Mouse (Mus musculus) neural tube, embryonic 11.5 days (tissue): ENCODE measurements around the gene Kctd10. TPM values are rescaled to one million over a fixed set of nuclear protein-coding genes. Genes with fewer than 3 reads are reported as not detected.

ENCODE experiments used
- ATAC-seq: fragments of 200-750 bp; cut with Nextera tagmentation; 2 replicates; pipeline ENCODE4 v1.8.0; 2017; ENCODE audit warnings: moderate number of reproducible peaks, mild to moderate bottlenecking, moderate TSS enrichment, moderate library complexity; ENCODE audit not compliant: insufficient read depth, low FRiP score, low TSS enrichment
- DNase-seq: peaks from one replicate; pipeline ENCODE4 v3.0.0-alpha.2; 2015; ENCODE audit warnings: low spot score
- H3K27ac ChIP-seq: fragments of 300-500 bp; sonication (generic); 2 replicates; pipeline ENCODE4 v1.5.1; 2014; ENCODE audit warnings: low read depth, mild to moderate bottlenecking, low read length
- H3K27me3 ChIP-seq: fragments of 300-500 bp; sonication (generic); 2 replicates; pipeline ENCODE4 v1.6.1; 2014; ENCODE audit warnings: mild to moderate bottlenecking, low read length, mixed read lengths; ENCODE audit not compliant: control insufficient read depth, insufficient read depth
- H3K36me3 ChIP-seq: fragments of 300-500 bp; sonication (generic); 2 replicates; pipeline ENCODE4 v1.6.1; 2014; ENCODE audit warnings: mild to moderate bottlenecking, low read length, moderate library complexity, mixed read lengths; ENCODE audit not compliant: control insufficient read depth, insufficient read depth
- H3K4me1 ChIP-seq: fragments of 300-500 bp; sonication (generic); 2 replicates; pipeline ENCODE4 v1.6.1; 2014; ENCODE audit warnings: low read length, mixed read lengths; ENCODE audit not compliant: control insufficient read depth, insufficient read depth
- H3K4me2 ChIP-seq: fragments of 300-500 bp; sonication (generic); 2 replicates; pipeline ENCODE4 v1.6.1; 2014; ENCODE audit warnings: low read depth, mild to moderate bottlenecking, moderate library complexity
- H3K4me3 ChIP-seq: fragments of 300-500 bp; sonication (generic); 2 replicates; pipeline ENCODE4 v1.5.1; 2014; ENCODE audit warnings: low read depth, low read length
- H3K9ac ChIP-seq: fragments of 300-500 bp; sonication (generic); 2 replicates; pipeline ENCODE4 v1.6.1; 2014; ENCODE audit warnings: mild to moderate bottlenecking, low read length
- H3K9me3 ChIP-seq: fragments of 300-500 bp; sonication (generic); 2 replicates; pipeline ENCODE4 v1.6.1; 2016; ENCODE audit warnings: low read length; ENCODE audit not compliant: control insufficient read depth
- WGBS: fragments of 180-500 bp; shearing (Covaris S2); extraction: QIAGEN DNeasy Blood & Tissue Kit; methylation state at CpG from one replicate; pipeline ENCODE4 v1.1.7; 2014; 5-methylcytosine and 5-hydroxymethylcytosine counted together
- polyA plus RNA-seq: library from polyadenylated mRNA; unstranded; fragments of >200 nt; fragmentation: Nextera tagmentation; extraction: Ambion mirVana; gene quantifications from 2 replicates; pipeline ENCODE4 v1.2.1, GENCODE M21; 2014

Kctd10 gene
- polyA plus RNA-seq, 1 experiment from 2014 or later = 120 TPM

DNA sequence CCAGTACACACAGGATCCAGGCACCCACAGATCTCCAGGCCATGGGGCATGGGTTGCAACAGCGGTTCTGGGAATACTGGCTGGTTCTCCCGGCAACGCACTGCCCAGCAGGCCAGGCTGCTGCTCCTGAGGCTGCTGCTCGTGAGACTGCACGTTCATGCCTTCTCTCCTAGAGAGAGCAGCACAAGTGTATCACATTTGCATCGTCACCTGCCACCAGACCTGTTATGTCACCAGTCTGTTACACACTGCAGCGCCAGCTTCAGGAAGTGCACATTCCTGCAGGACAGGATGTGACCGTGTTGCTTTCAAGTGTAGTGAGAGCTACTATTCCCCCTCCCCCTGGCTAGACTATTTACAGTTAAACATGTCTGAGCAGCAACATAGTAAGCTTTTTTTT is 36.5 kb upstream of the Kctd10 start:
- Histone ChIP-seq H3K9me3 (no peaks in the 10 kb centered on the region), H3K36me3 (peaks cover 32% of the 10 kb centered on the region), H3K9ac (no peak overlapping the region), H3K4me3 (no peak overlapping the region), H3K4me2 (no peak overlapping the region), H3K27me3 (no peaks in the 10 kb centered on the region), H3K4me1 (no peaks in the 10 kb centered on the region), H3K27ac (no peak overlapping the region)
- 89% methylated on average over 8 of the region's 8 CpGs for WGBS
- DNase-seq (no peak), ATAC-seq (no peak)

DNA sequence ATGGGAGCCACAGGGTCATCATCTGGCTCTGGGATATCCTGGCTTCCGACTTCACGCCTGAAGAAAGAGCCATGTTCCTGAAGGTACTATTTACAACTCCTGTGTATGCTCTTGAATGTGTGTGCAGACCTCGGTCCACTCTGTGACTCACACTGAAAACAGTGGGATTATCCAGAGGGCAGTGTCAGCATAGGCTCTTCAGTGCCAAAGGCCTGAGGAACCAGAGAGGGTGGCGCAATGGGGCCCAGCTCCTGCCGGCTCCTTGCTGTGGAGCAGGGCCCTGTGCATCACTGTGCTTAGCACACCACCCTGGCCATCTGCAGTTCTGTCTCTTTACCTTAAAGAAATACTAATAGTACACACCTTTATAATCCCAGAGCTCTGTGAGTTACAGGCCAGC is 35.3 kb upstream of the Kctd10 start:
- Histone ChIP-seq H3K4me3 (no peak overlapping the region), H3K9me3 (no peaks in the 10 kb centered on the region), H3K27me3 (no peaks in the 10 kb centered on the region), H3K36me3 (peaks cover 36% of the 10 kb centered on the region), H3K27ac (no peak overlapping the region), H3K9ac (no peak overlapping the region), H3K4me1 (no peaks in the 10 kb centered on the region), H3K4me2 (no peak overlapping the region)
- DNase-seq = no peak
- ATAC-seq = no peak
- 95% methylated on average over 5 of the region's 5 CpGs for WGBS

DNA sequence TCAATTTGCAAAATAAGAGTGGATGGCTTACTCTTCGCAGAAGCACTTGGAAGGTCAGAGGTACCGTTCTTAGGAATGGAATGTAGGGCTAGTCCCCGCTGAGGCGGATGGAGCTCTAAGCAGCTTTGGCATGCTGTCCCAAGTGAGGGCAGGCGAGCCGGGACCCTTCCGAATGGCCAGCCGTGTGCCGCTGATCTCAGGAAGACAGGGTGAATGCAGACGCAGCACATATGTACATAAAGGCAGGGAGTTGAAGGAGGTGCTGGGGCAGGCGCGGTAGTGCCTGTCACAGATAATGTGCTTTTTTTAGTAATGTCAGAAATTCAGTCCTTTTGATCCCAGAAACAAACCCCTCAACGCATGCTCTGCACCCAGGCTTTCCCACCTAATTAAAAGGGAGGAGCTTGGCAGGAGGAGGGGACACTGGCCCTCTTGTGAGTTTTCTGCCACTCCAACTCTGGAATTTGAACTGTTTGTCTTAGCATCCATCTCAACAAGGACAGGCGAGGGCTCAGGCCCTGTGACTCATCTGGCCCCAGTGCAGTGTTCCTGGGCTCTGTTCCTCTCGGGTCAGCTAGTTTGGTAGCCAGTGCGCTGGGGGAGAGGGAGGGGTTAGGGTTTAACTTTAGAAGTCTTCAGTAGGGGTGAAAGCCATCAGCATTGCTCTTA is 32.9 kb upstream of the Kctd10 start:
- H3K4me3 ChIP-seq = no peak overlapping the region
- no peak overlapping the region for H3K9ac ChIP-seq
- DNase-seq (no peak), ATAC-seq (no peak)
- H3K9me3 ChIP-seq = no peaks in the 10 kb centered on the region
- H3K27ac ChIP-seq = no peak overlapping the region
- H3K4me2 ChIP-seq = no peak overlapping the region
- H3K27me3 ChIP-seq = no peaks in the 10 kb centered on the region
- peaks cover 35% of the 10 kb centered on the region for H3K36me3 ChIP-seq
- WGBS = 82% methylated on average over 16 of the region's 16 CpGs
- no peaks in the 10 kb centered on the region for H3K4me1 ChIP-seq

DNA sequence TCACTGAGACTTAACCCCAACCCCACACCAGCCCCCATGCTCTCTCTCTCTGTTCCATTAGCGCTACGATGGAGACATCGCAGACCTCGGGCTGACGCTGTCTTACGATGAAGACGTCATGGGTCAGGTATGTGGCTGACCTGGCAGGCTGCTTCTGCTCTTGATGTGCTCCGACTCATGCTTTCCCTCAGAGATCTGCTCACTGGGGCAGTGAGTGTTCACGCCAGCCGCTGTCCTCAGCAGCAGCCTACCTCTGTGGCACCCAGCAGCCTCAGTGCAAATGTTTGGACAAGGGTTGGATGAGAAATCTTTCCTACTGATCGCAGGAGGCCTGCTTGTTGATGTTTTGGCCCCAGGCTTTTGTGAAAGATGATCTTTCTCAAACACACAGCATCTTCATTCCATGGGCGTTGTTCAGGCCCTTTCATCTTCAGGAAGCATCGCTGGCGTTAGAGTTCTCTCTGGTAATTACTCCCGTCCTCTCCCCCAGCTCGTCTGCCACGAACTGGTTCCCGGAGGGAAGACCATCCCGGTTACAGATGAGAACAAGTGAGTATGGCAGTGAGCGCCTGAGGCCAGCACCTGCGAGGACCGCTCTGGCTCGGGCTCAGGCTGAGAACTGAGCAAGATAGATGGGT is 32.2 kb upstream of the Kctd10 start:
- ATAC-seq (no peak), DNase-seq (no peak)
- no peak overlapping the region for H3K27ac ChIP-seq
- H3K36me3 ChIP-seq = peaks cover 40% of the 10 kb centered on the region
- 81% methylated on average over 23 of the region's 23 CpGs for whole genome bisulfite sequencing
- H3K4me1 ChIP-seq = no peaks in the 10 kb centered on the region
- no peaks in the 10 kb centered on the region for H3K9me3 ChIP-seq
- H3K27me3 ChIP-seq = no peaks in the 10 kb centered on the region
- H3K9ac ChIP-seq = no peak overlapping the region
- H3K4me2 ChIP-seq = no peak overlapping the region
- no peak overlapping the region for H3K4me3 ChIP-seq

DNA sequence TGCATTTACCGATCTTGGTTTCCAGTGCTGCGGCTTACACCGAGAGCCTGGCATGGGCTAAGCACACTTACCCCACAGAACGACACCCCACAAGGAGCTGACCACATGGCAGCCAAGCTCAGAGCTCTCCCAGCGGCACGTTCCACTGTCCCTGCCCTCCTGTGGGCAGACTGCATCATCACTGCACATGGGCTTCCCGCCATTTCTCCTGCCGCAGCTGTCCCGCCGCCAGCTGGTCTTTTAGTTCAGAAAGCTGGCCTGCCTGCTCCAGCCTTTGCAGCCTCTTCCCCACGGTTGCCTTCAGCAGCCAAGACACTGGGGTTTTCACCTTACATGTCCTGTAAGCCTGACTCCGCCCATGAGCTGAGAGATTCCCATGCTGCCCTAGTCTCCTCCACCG is 30.1 kb upstream of the Kctd10 start:
- no peaks in the 10 kb centered on the region for H3K9me3 ChIP-seq
- H3K4me2 ChIP-seq = no peak overlapping the region
- DNase-seq = no peak
- H3K27me3 ChIP-seq = no peaks in the 10 kb centered on the region
- H3K36me3 ChIP-seq = peaks cover 44% of the 10 kb centered on the region
- no peak overlapping the region for H3K9ac ChIP-seq
- ATAC-seq = no peak
- no peak overlapping the region for H3K4me3 ChIP-seq
- 88% methylated on average over 13 of the region's 13 CpGs for WGBS
- H3K27ac ChIP-seq = no peak overlapping the region
- no peaks in the 10 kb centered on the region for H3K4me1 ChIP-seq

DNA sequence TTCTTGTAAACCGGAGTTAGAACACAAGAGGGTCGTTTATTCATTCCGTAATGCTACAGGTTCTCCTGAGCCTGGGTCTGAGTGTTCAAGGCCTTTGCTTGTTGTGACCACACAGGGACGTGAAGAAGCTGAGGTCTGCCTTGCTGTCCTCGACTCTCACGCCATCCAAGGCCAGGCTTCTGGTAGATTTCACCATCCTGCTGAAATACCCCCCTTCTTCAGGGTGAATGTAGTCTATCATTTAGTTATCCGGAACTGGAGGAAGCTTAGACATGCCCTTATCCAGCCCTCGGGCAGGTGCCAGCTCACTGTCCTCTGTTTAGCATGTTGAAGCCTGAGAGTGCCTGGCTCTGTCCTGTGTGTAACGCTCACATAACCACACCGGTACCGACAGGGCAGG is 28.5 kb upstream of the Kctd10 start:
- no peak for ATAC-seq
- no peaks in the 10 kb centered on the region for H3K9me3 ChIP-seq
- no peak overlapping the region for H3K9ac ChIP-seq
- H3K36me3 ChIP-seq = peaks cover 54% of the 10 kb centered on the region
- no peaks in the 10 kb centered on the region for H3K27me3 ChIP-seq
- H3K27ac ChIP-seq = no peak overlapping the region
- no peak for DNase-seq
- H3K4me3 ChIP-seq = no peak overlapping the region
- 93% methylated on average over 11 of the region's 11 CpGs for WGBS
- no peak overlapping the region for H3K4me2 ChIP-seq
- H3K4me1 ChIP-seq = no peaks in the 10 kb centered on the region

DNA sequence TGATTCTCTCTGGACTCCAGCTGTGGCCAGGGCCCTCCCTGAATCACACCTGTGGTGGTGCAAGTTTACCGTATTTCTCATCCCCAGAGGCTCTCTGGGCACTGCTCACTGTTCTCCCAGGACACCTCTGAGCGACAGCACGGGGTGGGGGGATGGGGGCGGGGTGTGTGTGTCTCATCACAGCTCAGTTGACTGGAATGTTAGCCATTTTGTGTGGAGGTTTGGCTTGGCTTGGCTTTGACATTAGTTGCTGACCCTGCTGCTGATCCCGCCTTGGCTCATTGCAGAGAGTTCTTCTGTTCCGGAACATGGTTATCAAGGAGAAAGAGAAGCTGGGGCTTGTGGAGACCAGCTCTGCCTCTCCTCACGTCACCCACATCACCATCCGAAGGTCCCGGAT is 27.5 kb upstream of the Kctd10 start:
- Histone ChIP-seq H3K4me2 (no peak overlapping the region), H3K4me1 (no peaks in the 10 kb centered on the region), H3K27me3 (no peaks in the 10 kb centered on the region), H3K4me3 (no peak overlapping the region), H3K9ac (no peak overlapping the region), H3K9me3 (no peaks in the 10 kb centered on the region), H3K27ac (no peak overlapping the region), H3K36me3 (peaks cover 61% of the 10 kb centered on the region)
- no peak for DNase-seq
- ATAC-seq = no peak
- WGBS = 96% methylated on average over 9 of the region's 9 CpGs

DNA sequence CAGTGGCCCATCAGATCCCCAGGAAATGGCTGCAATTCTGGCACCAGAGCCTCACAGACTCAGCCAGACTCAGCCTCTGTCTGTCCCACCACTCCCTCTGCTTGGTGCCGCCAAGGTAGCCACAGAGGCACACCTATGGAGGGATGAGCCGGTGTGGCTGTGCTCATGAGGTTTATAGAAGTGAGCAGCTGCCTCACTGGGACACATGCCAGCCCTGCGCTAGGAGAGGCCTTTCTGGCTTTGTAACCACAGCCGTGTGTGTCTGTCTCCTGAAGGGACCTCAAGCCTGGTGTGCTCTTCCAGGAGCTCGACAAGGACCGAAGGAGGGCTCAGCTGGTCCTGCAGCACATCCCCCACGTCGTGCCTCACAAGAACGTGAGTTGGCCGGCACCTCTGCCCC is 27.0 kb upstream of the Kctd10 start:
- no peak overlapping the region for H3K9ac ChIP-seq
- H3K9me3 ChIP-seq = no peaks in the 10 kb centered on the region
- H3K36me3 ChIP-seq = peaks cover 62% of the 10 kb centered on the region
- no peaks in the 10 kb centered on the region for H3K4me1 ChIP-seq
- DNase-seq = no peak
- H3K27me3 ChIP-seq = no peaks in the 10 kb centered on the region
- WGBS = 88% methylated on average over 10 of the region's 10 CpGs
- no peak overlapping the region for H3K27ac ChIP-seq
- H3K4me3 ChIP-seq = no peak overlapping the region
- ATAC-seq = no peak
- no peak overlapping the region for H3K4me2 ChIP-seq

DNA sequence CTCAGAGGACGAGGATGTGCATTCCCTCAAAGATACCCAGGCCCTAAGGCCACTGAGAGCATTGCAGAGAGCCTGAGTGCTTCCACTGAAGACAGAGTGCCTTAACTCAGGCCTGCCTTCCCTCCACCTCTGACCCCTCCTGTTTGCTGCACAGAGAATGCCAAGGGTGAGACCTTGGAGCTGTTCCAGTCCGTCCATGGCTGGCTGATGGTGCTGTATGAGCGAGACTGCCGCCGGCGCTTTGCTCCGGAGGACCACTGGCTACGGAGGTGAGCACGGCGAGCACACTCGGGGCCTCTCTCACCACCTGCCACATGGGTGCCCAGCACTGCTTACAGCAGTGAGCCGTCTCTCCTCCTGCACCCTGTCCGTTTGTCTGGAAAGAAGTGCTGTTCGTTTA is 26.3 kb upstream of the Kctd10 start:
- peaks cover 62% of the 10 kb centered on the region for H3K36me3 ChIP-seq

More for the DNA sequence above, 26.3 kb upstream of the Kctd10 start:
- ATAC-seq = no peak
- Histone ChIP-seq H3K4me1 (no peaks in the 10 kb centered on the region), H3K4me2 (no peak overlapping the region), H3K9me3 (no peaks in the 10 kb centered on the region), H3K27me3 (no peaks in the 10 kb centered on the region), H3K9ac (no peak overlapping the region), H3K27ac (no peak overlapping the region), H3K4me3 (no peak overlapping the region)
- WGBS = 93% methylated on average over 14 of the region's 14 CpGs
- no peak for DNase-seq
